Mouse (Mus musculus): Measurements from ENCODE around the gene Dlx2. TPM values are rescaled to one million over a fixed set of nuclear protein-coding genes. Genes with fewer than 3 reads are reported as not detected.

The Dlx2 gene
- polyA plus RNA-seq, 1 experiment: 0.04 TPM

DNA sequence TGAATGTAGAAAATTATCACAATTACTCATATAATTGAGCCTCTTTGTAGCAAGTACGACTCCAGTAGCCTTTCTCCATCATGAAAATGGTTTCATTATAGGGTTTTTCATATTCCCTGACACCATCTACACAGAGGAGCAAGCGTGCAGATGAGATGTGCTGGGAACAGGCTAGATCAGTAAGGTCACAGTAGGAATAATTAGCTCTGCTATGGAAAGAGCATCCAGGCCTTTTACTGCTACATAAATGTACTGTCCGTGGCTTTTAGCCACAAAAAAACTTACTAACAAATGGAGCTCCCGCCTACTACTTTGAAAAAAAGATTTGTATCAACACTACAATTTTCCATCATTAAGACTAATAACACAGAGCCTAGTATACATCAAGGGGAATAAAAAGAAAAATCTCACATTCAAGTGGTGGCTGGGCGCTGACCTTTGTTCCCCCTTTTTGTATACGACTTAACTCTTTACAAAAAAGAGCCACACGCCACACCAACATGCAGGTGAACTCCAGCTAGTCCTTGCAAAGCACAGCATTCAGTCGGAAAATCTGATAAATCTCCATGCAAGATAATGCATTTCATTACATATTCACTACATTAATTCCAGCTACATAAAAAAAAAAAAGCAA, 29.0 kb downstream of the Dlx2 start:
- WGBS: 93% methylated on average over 8 of the region's 8 CpGs
- no peak for TF ChIP-seq CTCF (IDR thresholded peaks at IDR 0.05; ENCODE audit: insufficient read depth, low read length)
- no peak for TF ChIP-seq POLR2A (IDR thresholded peaks at IDR 0.05; ENCODE audit: borderline replicate concordance, extremely low read depth, low read depth, low read length)
- no peaks in the 10 kb centered on the region for H3K4me1 ChIP-seq (ENCODE audit: control insufficient read depth, insufficient read depth, low read length)
- no peak overlapping the region for H3K4me3 ChIP-seq (replicated peaks; ENCODE audit: extremely low read depth, low read depth, low read length)
- DNase-seq: no peak

DNA sequence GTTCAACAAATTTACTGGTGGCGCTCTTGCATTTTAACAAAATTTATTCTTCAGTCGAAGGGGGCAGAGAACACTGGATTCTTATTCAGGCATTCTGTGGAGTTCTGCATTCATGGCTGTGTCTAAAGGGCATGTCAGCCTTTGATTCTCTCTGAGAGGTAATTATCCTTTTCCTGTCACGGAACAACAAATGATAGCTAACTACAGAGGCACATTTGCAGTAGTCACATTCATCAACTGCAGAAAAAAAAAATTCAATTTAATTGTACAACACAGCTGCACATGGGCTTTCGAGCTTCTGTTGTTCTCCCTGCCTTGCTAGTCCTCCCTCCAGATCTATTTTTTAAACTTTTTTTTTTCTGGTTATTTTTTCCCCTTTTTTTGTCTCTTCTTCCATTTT, 29.6 kb downstream of the Dlx2 start:
- Histone ChIP-seq H3K4me3 (replicated peaks; ENCODE audit: extremely low read depth, low read depth, low read length) (no peak overlapping the region), H3K4me1 (ENCODE audit: control insufficient read depth, insufficient read depth, low read length) (no peaks in the 10 kb centered on the region)
- TF ChIP-seq CTCF (IDR thresholded peaks at IDR 0.05; ENCODE audit: insufficient read depth, low read length): no peak
- TF ChIP-seq POLR2A (IDR thresholded peaks at IDR 0.05; ENCODE audit: borderline replicate concordance, extremely low read depth, low read depth, low read length): no peak
- 83% methylated on average over 4 of the region's 4 CpGs for WGBS
- DNase-seq: no peak

DNA sequence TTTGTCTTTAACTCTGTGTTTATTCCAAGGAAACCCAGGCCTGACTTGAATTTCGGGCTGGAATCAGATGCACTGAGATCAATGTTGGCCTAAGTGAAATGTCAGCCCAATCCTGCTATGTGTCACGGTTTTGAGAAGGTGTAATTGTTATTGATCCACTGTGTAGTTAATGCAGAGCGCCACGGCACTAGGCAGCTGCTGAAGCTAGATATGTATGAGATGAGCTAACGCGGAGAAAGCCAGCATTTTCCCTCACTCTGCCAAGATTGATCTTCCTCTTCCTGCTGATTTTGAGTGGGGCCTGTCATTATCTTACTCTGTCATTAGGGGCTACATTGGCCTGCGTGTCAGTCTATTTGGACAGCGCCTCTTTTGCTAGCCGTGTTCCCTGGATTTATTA, 34.2 kb downstream of the Dlx2 start:
- TF ChIP-seq CTCF (IDR thresholded peaks at IDR 0.05; ENCODE audit: insufficient read depth, low read length) (no peak), POLR2A (IDR thresholded peaks at IDR 0.05; ENCODE audit: borderline replicate concordance, extremely low read depth, low read depth, low read length) (no peak)
- no peak for DNase-seq
- WGBS: 83% methylated on average over 9 of the region's 9 CpGs
- Histone ChIP-seq H3K4me3 (replicated peaks; ENCODE audit: extremely low read depth, low read depth, low read length) (no peak overlapping the region), H3K4me1 (ENCODE audit: control insufficient read depth, insufficient read depth, low read length) (no peaks in the 10 kb centered on the region)

DNA sequence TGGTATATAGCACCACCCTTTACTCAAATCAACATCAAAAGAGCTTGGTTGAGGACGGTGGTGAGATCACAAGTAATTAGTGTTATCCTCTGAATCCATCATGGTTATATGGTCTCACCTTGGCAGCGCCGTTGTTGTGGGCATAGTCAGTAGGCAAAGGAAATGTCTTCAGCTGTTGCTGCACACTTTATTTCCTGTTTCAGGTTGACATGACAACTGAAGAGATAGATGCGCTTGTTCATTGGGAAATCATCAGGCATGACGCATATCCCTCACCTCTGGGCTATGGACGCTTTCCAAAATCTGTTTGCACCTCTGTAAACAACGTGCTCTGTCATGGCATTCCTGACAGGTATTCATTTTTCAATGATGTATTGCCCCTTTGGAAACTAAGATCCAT, 35.3 kb downstream of the Dlx2 start:
- TF ChIP-seq POLR2A (IDR thresholded peaks at IDR 0.05; ENCODE audit: borderline replicate concordance, extremely low read depth, low read depth, low read length) (no peak), CTCF (IDR thresholded peaks at IDR 0.05; ENCODE audit: insufficient read depth, low read length) (no peak)
- no peak for DNase-seq
- no peak overlapping the region for H3K4me3 ChIP-seq (replicated peaks; ENCODE audit: extremely low read depth, low read depth, low read length)
- WGBS: 85% methylated on average over 7 of the region's 7 CpGs
- no peaks in the 10 kb centered on the region for H3K4me1 ChIP-seq (ENCODE audit: control insufficient read depth, insufficient read depth, low read length)

DNA sequence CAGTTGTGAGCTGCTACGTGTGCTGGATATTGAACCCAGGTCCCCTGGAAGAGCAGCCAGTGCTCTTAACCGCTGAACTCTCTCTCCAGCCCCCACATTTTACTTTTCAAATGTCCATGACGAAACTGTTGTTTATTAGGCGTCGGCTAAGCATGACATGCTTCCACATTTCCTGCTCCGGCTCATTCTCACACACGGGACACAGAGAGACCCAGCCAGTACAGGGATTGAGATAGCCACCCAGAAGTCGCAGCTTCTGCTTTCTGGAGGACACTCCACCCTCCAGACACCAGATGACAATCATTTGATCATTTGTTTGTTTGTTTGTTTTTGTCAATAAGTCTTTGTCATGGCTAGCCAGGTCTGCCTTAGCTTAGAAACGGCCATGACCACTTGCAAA, 41.7 kb downstream of the Dlx2 start:
- DNase-seq: no peak
- WGBS: 45% methylated on average over 9 of the region's 9 CpGs
- no peak for TF ChIP-seq POLR2A (IDR thresholded peaks at IDR 0.05; ENCODE audit: borderline replicate concordance, extremely low read depth, low read depth, low read length)
- no peak overlapping the region for H3K4me3 ChIP-seq (replicated peaks; ENCODE audit: extremely low read depth, low read depth, low read length)
- no peaks in the 10 kb centered on the region for H3K4me1 ChIP-seq (ENCODE audit: control insufficient read depth, insufficient read depth, low read length)

DNA sequence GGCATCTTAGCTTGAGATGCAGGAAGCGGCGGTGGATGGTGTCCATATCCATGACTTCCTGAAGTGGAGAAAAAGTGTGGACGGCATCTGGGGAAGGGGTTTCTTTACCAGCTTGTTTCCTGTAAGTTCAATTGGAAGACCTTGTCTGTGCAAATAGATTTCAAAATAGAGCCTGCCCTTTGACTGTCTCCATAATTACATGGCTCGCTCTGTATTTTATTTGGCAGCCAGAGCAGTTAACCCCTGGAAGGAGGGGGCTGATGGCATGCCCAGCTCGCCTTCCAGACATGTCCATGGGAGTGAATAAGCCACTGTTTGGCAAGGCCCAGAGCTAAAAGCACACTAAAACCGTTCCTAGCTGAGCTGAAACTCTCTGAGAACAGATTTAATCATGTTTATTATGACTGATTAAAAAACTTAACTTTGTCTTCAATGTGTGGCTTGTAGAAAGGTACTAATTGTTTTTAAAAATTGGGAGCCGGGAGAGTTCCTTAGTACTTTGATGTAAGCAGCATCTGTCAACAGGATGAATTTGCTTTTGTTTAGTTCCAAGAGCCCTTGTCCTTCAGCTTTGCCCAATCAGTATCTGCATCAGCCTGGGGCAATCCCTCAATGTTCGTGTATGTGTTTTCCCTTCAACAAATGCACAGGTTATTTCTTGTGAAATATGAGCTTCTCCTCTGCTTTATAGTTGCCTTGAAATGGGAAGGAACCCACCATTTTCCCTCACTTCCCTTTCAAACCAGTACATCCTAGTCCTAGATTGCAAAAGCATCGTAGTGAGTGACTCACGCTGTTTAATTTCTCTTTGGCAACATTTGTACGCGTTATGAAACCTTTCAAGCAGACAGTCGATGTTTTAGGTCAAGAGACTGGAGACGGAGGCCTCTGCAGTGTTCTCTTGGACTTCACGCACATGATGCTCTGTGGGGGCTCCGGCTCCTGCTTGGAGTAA, 47.0 kb downstream of the Dlx2 start:
- Histone ChIP-seq H3K4me1 (ENCODE audit: control insufficient read depth, insufficient read depth, low read length) (no peaks in the 10 kb centered on the region), H3K4me3 (replicated peaks; ENCODE audit: extremely low read depth, low read depth, low read length) (no peak overlapping the region)
- DNase-seq: no peak
- WGBS: 61% methylated on average over 16 of the region's 16 CpGs
- TF ChIP-seq CTCF (IDR thresholded peaks at IDR 0.05; ENCODE audit: insufficient read depth, low read length): no peak

DNA sequence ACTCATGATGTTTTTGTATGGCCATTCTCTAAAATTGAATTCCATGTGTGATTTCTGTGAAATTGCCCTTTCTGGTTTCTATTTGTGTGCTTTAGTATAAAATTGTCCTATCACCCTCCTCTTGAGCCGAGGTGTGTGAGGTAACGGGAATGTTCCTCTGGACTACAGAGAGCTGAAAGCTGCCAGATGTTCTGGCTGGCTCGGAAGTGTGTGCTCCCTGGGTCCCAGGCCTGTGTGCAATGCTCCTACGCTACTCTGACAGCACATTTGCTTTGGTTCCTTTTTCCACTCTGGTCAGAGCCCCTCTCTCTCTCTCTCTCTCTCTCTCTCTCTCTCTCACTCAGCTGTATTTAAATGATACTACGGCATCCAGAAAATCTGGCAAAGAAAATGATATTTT, 49.4 kb downstream of the Dlx2 start:
- TF ChIP-seq POLR2A (IDR thresholded peaks at IDR 0.05; ENCODE audit: borderline replicate concordance, extremely low read depth, low read depth, low read length): no peak
- TF ChIP-seq CTCF (IDR thresholded peaks at IDR 0.05; ENCODE audit: insufficient read depth, low read length): no peak
- Histone ChIP-seq H3K4me1 (ENCODE audit: control insufficient read depth, insufficient read depth, low read length) (no peaks in the 10 kb centered on the region), H3K4me3 (replicated peaks; ENCODE audit: extremely low read depth, low read depth, low read length) (no peak overlapping the region)
- DNase-seq: no peak
- 69% methylated on average over 5 of the region's 5 CpGs for WGBS

DNA sequence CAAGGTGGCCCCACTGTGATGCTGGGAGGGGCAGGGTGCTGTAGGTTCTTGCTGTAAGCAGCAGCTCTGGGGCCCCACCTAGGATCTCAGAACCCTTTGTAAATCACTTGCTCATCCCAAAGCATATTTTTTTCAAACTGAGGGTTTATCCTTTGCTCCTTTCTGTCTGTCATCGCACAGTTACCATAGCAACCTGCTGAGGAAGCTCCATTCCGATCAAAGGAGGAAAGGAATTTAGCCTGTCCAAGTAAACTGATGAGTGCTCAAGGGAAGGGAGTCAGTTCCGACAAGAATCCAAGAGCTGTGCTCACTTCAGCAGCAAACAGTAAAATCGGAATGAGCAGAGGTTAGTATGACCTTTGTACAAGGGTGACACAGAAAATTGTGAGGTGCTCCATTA, 51.6 kb downstream of the Dlx2 start:
- no peak overlapping the region for H3K4me3 ChIP-seq (replicated peaks; ENCODE audit: extremely low read depth, low read depth, low read length)
- TF ChIP-seq CTCF (IDR thresholded peaks at IDR 0.05; ENCODE audit: insufficient read depth, low read length) (no peak), POLR2A (IDR thresholded peaks at IDR 0.05; ENCODE audit: borderline replicate concordance, extremely low read depth, low read depth, low read length) (no peak)
- WGBS: 55% methylated on average over 4 of the region's 4 CpGs
- H3K4me1 ChIP-seq (ENCODE audit: control insufficient read depth, insufficient read depth, low read length): no peaks in the 10 kb centered on the region
- DNase-seq: no peak

DNA sequence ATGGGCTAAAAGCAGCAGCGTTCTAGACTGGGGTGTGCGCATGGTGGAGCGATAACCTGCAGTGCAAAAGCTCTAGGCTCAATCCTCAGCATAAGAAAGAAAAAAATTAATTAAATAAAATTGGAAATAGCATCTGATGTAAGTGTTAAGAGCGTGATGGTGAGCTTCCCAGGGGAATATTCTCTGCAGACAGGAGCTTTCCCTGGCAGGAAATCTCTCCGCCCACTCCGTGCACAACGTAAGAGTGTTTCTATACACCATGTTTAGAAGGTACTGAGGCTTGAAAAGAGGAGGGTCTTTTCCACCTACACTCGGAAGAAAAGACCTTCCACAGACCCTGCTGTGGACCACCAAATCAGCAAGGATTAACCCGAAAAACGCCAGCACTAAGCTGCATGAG, 52.1 kb downstream of the Dlx2 start:
- WGBS: 67% methylated on average over 10 of the region's 10 CpGs

More for the DNA sequence above, 52.1 kb downstream of the Dlx2 start:
- Histone ChIP-seq H3K4me3 (replicated peaks; ENCODE audit: extremely low read depth, low read depth, low read length) (no peak overlapping the region), H3K4me1 (ENCODE audit: control insufficient read depth, insufficient read depth, low read length) (no peaks in the 10 kb centered on the region)
- no peak for DNase-seq
- no peak for TF ChIP-seq CTCF (IDR thresholded peaks at IDR 0.05; ENCODE audit: insufficient read depth, low read length)
- TF ChIP-seq POLR2A (IDR thresholded peaks at IDR 0.05; ENCODE audit: borderline replicate concordance, extremely low read depth, low read depth, low read length): no peak

Other genes with a start within 250 kb of the Dlx2 start
- gene Slc25a12, start 179.0 kb downstream of the Dlx2 start, polyA plus RNA-seq (2012; rRNA removed): 19.6 and 32.0 TPM in 2 replicates
- 2.1 and 4.2 TPM in 2 replicates for gene Hat1, start 157.8 kb downstream of the Dlx2 start, polyA plus RNA-seq (2012; rRNA removed)
- gene Metap1d, start 93.5 kb downstream of the Dlx2 start, polyA plus RNA-seq (2012; rRNA removed): 10.8 and 15.8 TPM in 2 replicates
- gene Dlx1, start 18.6 kb downstream of the Dlx2 start, polyA plus RNA-seq (2012; rRNA removed): 0.29 and 0.43 TPM in 2 replicates
- gene Itga6, start 198.9 kb upstream of the Dlx2 start, polyA plus RNA-seq (2012; rRNA removed): 45.2 and 47.3 TPM in 2 replicates

Data from lung, adult 2 months (tissue).